Mouse (Mus musculus): ENCODE measurements around the gene Cop1.

DNA sequence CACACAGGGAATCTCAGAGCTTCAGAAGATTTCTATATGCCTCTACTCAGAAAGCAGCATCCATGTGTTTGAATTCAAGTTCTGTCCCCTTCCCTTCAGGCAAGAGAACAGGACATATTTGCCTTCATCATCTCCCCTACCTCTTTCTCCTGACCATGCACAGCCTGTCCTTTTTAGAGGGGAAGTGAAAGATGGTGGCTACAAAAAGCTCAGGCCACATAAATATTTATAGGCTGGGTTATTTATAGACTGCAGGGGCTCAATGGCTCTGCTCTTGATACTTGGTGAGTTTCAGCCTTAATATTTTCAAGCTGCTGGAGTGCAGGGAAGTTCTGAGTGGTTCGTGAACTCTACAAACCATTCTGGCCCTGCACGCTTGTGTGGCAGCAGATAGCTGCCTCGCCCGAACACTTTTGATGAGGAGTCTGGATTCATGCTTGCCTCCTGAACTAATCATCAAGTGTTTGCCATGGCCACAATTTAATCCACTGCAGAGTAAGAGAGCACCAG lies 139.8 kb downstream of the Cop1 start:
- TF ChIP-seq CTCF (IDR thresholded peaks at IDR 0.05; ENCODE audit: extremely low read depth, insufficient read depth, low read length) (no peak), POLR2A (IDR thresholded peaks at IDR 0.05; ENCODE audit: extremely low read depth, insufficient read depth, low read length) (no peak)
